Mouse (Mus musculus): ENCODE results near the gene Sufu.
A peak's percentile ranks its signal among the peaks of the same experiment; 100 is the strongest.

DNA sequence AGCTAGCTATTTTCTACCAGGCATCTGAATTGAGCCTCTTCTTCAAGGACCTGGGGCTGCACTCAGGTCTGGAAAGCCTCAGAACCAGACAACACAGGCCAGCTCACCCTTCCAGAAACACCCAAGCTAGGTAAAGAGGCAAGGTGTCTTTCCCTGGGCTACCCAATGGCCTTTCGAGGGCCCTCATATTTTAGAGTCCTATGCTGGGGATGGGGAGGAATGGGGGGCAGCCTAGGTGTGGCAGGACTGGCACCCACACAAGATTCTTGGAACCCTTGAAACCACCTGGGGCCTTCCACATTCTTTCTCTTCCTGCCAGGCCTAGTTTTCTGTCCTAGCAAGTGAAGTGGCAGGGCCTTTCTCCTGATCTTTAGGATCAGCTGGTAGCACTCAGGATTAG is 92.8 kb downstream of the Sufu start:
- TF ChIP-seq CTCF (IDR thresholded peaks at IDR 0.05) (no peak), EP300 (IDR thresholded peaks at IDR 0.05) (0 out of 2 replicates have a peak, but pooled peaks have one; percentile 58)
